Mouse (Mus musculus) CD4-positive, CD25-positive, alpha-beta regulatory T cell, adult 2 months (primary cell): ENCODE data around the gene Fpr-rs3.

Source experiments
- DNase-seq: peaks from one replicate; pipeline ENCODE4 v3.0.0-alpha.2; 2012; ENCODE audit warnings: low read depth, low spot score

Gene Fpr-rs3

DNA sequence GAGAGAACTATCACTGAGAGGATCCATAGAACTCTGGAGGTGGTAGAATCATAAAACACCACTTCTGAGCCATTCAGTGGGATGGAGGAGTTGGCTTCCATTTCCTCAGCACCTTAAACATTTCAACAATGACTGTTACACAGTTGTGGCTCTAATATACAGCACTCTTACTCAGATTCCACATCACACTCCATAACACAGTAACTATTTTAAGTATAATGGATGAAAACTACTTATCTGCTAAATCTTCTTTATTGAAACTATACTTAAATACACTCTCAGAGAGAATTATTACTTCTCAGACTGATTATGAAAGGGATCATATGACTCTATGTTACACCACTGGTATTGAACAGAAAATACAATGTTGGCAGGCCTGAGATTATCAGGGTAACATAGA, at the start of gene Fpr-rs3:
Gene Fpr-rs3, minus strand, starts transcription at position 101 of the 400 bp plus-strand sequence.
- DNase-seq = no peak

DNA sequence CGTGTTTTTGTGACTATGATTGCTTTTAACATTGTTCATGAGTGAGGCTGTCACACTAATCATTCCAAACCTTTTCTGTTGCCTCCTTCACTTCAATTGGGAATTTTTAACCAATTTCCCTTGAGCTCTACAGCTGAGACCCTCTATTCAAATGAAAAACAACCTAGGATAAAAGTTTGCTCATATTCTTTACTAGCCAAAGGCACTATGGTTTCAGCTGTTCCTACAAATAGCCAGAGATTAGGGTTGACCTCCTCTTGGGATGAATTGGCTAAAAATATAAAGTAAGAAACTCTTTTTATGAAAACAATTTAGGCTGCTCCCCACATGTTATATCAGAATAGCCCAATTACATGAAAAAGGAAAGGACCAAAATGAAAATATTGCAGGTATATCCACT, 28.4 kb downstream of the Fpr-rs3 start, which contains the start of gene Vmn2r110:
Gene Vmn2r110, minus strand, starts transcription at position 101 of the 400 bp plus-strand sequence.
- DNase-seq = no peak
